Mouse (Mus musculus) spleen, adult 2 months (tissue): ENCODE results near the gene Paxx.

Source experiments
- CTCF ChIP-seq: fragments of 200-500 bp; IDR thresholded peaks from 2 replicates; pipeline ENCODE4 v1.5.1; 2011; ENCODE audit warnings: mild to moderate bottlenecking, inconsistent platforms; ENCODE audit not compliant: insufficient read depth, insufficient read length, insufficient replicate concordance; ENCODE audit errors: extremely low read depth
- POLR2A ChIP-seq: fragments of 200-500 bp; IDR thresholded peaks from 2 replicates; pipeline ENCODE4 v1.6.1; 2011; ENCODE audit warnings: low read depth, low read length, inconsistent platforms

GRCm38 (mm10) chr2:25452951-25453350, 7.9 kb downstream of the Paxx start:
- TF ChIP-seq CTCF (no peak), POLR2A (no peak)
